Mouse (Mus musculus) adrenal gland, postnatal 36 days (tissue): ENCODE data around the gene Rasgrp2. TPM values are rescaled to one million over a fixed set of nuclear protein-coding genes. Genes with fewer than 3 reads are reported as not detected.

ENCODE experiments used
- DNase-seq, 2 experiments: peaks; one replicate each; pipeline ENCODE4 v3.0.0; 2021; ENCODE audit warnings: mixed read lengths in 1 of 2
- total RNA-seq, 2 experiments: library from RNA; stranded (reverse); gene quantifications; 2 replicates each; pipeline ENCODE4 v1.2.3; 2021

Gene Rasgrp2
- total RNA-seq, 2 experiments from 2014 or later: 28.7 to 34.4 TPM

DNA sequence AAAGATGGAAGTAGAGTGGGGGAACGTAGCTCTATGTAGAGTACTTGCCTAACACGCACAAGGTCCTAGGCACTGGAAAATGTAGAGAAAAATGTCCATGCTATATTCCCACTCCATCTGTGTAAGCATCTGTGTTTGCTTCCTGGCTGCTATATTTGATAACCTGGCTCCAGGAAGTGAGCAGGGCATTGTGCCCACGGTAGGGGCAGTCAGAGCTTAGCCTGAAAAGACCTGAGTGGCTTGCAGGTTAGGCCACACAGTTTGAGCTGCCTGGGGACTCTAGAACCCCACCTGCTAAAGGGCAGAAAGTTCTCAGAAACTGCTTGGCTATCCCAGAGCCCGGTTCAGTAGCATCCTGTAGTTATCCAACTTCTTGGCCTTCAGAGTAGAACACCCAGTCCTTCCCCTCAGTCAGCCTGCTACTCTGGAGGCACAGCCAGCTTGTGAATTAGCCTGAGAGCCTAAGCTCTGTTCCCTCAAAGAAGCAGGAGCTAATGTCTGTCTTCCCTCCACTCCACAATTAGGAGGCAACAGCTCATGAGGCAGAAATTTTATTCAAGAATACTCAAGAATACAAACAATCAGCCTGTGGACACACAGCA is 16.7 kb upstream of the Rasgrp2 start:
- no peak for DNase-seq

DNA sequence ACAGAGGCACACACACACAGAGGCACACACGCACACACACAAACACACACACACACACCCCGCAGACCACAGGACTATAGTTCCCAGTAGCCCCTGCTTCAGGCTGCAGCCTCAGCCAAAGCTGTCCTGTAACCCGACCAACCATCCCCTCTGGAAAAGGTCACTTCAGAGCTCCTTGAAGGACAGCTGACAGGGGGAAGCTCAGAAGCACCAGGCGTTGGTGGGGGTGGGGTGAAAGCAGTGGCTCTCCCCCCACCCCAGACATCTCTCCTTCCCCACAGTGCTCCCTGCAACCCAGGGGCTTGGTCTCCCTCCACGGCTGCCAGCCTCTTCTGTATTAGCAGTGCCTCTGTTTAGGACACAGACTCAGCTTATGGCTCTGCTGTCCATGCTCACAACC is 15.7 kb upstream of the Rasgrp2 start:
- DNase-seq: no peak

DNA sequence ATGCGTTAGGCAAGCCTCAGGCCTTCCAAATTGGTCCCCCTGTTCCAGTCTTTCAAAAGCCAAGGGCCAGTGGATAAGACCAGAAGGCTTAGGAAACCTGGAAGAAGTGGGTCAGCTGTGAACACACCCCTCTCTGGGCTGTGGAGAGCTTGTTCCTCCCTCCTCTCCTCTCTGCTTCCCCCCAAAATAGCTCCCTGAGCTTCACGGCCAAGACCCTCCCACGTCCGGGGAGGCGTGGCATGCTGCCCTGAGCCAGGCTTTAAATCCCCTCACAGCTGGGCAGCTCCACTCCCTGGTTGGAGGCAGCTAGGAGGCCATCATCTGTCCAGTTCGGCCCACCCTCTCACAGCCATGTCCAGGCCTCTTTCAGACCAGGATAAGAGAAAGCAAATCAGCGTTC is 15.0 kb upstream of the Rasgrp2 start, which contains the start of gene Pygm:
Pygm (plus strand) TSS at position 272 of the 400 bp plus-strand sequence.
- DNase-seq: peak; percentile 65 to 80

DNA sequence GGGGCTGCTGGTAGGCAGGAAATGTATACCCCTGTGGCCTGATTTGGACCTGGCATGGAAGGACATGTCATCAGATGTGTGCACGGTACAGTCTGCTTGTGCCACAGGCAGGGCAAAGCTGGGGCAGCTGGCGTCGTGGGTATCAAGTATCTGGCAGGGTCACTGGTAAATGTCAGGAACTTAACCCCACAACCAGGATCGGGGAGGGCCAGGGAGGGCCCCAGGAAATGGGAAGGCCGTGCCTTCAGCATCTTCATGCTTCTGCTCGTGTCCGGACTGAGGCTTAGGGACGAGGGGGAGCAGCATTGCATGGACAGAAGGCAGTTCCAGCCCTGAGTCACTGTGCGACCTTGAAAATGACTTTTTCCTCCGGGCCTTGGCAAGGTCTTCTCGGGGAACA is 14.2 kb upstream of the Rasgrp2 start:
- peak; percentile 74 to 79 for DNase-seq

DNA sequence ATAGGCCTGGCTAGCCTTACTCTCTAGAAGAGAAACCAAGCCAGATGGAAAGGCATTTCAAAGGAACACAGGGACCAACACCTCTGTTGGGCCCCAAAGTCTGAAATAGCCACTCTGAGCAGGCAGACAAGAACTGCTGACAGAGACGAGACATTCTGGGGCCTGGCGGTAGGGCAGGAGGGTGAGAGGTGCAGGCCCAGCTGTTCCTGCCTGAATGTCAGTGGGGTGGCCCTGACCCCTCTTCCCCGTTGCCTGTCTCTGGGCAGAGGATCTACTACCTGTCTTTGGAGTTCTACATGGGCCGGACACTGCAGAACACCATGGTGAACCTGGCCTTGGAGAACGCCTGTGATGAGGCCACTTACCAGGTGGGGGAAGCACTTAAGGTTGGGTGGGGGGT is 13.7 kb upstream of the Rasgrp2 start:
- peak in 1 of 2 experiments; percentile 17 for DNase-seq

DNA sequence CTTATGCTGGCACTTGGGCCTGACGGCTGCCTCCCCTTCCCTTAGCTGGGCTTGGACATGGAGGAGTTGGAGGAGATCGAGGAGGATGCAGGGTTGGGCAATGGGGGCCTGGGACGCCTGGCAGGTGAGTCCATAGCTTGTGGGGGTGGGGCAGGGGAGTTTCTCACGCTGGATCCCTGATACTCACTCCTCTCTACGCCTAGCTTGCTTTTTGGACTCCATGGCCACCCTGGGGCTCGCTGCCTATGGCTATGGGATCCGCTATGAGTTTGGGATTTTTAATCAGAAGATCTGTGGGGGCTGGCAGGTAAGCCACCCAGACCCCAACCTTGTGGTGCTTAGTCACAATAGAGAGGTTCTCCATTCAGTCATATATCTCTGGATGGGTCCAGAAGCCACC is 13.3 kb upstream of the Rasgrp2 start:
- no peak for DNase-seq

DNA sequence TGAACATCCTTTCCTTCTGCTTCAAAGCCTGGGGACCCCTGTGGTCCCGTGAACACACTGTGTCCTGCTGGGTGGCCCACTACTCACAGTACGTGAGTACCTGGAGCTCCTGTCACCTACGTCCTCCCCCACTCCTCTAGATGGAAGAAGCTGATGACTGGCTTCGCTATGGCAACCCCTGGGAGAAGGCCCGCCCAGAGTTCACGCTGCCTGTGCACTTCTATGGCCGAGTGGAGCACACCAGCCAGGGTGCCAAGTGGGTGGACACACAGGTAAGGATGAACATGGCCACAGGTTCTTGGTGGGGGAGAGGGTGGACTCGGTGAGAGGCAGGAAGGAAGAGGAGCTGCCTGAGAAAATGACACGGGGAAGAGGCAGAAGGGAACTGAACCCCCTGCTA is 12.9 kb upstream of the Rasgrp2 start:
- no peak for DNase-seq

DNA sequence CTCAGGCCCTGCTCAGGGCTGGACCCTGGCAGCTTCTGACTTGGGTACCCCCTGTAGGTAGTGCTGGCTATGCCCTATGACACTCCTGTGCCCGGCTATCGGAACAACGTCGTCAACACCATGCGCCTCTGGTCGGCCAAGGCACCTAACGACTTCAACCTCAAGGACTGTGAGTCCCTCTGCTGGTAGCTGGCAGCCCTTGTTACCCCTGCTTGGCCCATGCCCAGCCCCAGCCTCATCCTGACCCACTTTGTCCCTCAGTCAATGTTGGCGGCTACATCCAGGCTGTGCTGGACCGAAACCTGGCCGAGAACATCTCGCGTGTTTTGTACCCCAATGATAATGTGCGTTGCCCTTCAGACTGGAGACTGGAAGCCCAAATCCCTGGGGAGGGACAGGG is 11.1 kb upstream of the Rasgrp2 start:
- DNase-seq: peak; percentile 69 to 77

DNA sequence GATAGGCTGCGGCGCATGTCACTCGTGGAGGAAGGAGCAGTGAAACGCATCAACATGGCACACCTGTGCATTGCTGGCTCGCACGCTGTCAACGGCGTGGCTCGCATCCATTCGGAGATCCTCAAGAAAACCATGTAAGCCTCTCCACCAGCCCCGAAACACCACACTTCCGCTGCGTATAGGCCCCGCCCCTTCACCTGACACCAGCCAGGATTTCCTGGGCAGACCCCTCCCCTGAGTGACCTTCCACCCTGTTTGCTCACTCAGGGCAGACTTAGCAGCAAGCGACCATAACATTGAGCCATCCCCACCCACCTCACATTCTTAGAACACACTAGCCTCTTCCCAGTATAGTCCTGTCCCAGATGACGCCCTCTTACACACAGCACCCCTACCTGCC is 9.3 kb upstream of the Rasgrp2 start:
- no peak for DNase-seq

DNA sequence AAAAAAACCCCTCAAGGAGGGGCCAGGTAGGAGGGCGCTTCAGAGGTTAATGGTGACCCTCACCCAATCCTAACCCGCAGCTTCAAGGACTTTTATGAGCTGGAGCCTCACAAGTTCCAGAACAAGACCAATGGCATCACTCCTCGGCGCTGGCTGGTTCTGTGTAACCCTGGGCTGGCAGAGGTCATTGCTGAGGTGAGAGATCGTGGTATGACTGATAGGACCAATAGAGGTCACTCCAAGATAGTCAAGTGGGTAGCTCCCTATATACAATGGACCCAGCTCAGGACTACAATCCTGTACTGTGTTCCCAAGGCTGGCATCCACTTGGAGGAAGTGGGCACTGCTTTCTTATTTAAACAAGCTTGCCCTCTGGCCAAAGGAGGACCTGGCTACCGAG is 8.9 kb upstream of the Rasgrp2 start:
- DNase-seq: no peak

DNA sequence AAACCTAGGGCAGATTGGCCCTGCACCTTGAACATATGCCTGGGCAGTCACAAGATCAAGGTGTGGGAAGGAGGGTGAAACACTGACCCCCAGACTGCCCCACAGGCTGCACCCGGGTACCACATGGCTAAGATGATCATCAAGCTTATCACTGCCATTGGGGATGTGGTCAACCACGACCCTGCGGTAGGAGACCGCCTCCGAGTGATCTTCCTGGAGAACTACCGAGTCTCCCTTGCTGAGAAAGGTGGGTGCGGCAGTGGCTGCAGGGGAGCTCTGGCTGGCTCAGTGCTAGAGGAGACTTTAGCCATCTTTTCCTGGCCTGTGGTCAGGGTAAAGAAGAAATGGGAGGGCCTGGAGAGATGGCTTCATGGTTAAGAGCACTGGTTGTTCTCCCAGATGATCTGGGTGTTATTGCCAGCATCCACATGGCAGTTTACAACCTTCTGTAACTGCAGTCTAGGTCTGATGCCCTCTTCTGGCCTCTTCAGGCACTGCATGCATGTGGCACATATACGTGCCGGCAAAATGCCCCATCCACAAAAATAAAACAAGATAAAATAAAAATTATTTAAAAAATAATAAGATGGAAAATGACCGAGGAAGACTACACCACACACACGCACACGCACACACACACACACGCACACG is 6.3 kb upstream of the Rasgrp2 start:
- no peak for DNase-seq

DNA sequence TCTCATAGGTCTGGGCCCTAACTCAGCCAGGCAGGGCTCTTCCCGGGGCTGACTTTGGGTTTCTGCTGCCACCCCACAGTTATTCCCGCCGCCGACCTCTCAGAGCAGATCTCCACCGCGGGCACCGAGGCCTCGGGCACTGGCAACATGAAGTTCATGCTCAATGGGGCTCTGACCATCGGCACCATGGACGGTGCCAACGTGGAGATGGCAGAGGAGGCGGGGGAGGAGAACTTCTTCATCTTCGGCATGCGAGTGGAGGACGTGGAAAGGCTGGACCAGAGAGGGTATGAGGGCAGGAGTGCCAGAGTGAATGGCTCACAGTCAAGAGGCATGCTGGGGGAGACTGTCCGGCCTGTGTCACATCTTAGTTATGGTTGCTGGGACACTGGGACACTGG is 5.5 kb upstream of the Rasgrp2 start:
- DNase-seq: no peak

DNA sequence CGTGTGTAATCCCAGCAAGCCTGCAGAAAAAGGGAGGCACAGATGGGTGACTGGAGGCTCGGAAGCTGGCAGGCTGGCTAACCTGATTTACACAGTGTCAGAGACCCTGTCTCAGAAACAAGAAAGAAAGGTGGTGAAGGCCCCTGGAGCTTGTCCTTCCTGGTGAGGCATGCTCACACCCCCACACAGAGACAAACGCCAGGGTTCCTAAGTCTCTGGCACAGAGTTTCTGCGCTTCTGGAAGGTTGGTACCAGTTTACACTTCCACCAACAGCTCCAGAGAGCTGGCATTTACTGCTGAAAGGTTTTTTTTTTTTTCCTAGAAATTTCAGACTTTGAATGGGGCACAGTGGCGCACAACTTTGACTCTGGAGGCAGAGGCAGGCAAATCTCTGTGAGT is 2.9 kb upstream of the Rasgrp2 start:
- DNase-seq: no peak

DNA sequence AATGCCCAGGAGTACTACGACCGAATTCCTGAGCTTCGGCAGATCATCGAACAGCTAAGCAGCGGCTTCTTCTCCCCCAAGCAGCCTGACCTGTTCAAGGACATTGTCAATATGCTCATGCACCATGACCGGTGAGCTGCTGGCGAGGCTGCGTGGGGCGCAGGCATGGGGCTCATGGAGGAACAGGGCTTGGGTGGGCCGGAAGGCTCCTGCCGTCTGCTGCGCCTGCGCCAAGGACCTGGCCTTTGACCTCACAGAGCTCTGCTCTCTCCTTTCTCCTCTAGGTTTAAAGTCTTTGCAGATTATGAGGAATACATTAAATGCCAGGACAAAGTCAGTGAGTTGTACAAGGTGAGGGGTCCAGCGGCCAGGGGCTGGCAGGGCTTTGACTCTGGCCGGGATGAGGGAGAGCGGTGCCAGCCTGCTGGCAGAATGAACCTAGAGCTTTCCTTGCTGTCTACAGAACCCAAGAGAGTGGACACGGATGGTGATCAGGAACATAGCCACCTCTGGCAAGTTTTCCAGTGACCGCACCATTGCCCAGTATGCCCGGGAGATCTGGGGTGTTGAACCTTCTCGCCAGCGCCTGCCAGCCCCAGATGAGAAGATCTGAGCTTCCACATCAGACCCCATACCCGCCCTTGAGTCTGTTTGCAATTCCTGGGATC is 1.4 kb upstream of the Rasgrp2 start:
- no peak for DNase-seq

DNA sequence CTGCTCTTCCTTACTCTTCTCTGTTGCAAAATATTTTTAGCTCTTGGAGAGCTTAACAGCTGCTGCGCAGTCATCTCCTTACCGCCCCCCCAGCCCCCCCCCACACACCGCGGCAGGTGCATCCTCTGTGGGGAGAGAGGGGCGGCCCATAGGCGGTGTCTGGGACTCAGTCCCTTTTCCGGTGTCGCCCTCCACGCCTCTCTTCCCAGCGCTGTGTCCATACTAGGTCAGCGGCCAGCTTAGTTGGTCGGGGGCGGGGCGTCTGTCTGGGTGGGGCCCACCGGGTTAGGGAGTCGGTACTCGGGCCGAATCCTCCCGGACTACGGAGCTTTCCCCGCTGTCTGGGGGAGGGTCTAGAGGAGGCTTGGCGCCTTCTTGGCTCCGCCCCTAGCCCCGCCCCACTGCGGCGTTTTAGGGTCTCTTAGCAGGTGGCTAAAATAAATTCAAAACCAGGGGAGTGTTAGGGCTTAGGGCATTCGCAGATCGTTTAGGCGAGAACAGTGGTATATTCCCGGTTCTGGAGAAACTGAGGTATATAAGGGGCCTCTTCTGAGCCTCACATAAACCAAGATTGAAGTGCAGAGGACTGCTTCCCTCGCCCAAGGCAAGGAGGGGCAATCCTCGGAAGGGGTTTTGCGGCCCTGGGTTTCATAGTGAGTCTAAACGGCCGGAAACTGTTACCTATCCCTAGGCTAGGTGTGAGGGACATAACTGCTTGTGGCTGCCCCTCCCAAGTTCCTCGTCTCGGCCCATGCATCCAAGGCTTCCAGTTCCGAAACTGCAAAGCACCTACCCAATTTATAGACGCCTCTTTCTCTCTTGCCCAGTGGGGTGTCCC is 474 bp upstream of the Rasgrp2 start:
- peak; percentile 76 to 83 for DNase-seq

DNA sequence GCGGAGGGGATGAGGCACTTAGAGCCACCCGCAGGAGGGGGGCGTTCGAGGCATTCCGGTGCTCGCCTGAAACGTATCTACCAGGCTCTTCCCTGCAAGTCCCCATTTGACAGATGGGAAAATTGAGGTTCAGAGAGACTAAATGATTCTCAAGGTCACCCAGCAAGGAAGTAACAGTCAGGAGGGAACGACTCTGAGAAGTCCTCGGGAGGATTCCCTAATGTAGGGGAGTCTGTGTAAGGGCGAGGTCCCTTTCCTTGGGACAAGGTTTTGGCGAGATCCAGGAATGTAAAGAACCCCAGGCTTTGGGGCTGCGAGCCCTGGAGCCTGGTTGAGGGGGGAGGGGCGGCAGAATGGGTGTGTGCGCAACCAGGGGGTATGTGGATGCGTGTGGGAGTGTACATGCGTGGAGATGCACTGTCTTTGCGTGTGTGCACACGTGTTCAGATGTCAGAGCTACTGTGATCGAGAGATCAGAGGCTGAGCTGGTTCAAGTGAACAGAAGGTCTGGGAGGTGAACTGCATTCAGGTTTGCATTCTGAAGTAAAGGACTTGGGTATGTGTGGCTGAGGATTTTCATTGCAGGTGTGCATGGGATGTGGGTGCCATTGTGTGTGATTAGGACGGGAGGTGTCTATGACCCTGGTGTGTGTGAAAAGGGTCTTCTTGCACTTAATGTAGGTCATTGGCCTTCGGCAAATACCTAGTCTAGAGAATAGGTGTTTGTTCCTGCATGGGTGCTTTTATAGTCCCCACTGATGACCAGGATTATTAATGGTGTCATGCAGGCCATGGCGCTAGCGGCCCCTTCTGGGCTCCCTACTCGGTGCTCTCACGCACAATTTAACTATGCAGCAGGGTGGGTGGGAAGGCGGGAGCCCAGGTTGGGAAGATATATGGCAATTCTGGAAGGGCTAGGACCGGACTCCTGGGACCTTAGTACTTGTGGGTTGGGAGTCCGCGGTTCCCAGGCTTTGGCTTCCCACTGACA is 1.3 kb downstream of the Rasgrp2 start:
- peak in 1 of 2 experiments; percentile 42 for DNase-seq

DNA sequence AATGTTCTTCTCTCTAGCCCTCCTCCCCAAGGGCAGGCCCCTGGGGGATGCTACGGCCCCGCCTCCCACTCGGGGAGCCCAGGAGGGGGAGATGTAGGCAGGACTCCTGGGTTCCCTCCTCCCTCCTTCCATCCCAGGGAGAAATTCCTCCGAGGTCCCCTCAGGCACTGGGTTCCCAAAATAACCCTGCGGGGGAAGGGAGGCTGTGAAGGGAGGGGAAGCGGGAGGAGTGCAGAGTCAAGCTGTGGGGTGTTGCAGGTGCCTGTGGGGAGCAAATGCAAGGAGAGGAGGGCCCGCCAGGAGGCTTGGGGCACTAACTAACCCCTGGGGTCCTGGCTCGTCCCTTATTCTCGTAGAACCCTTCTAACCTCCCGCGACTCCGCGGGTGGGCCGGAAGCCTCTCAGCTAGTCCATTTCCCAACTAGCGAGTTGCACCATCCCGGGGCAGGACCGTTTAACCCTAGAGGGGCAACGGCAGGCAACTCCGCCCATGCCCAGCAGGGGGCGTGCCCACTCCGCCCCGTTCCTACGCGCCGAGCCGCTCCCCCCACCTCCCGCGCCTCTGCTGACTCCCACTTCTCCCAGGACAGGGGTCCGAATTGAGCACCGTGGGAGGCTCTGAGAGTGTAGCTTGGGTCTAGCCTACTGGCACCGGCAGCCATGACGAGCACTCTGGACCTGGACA is 2.1 kb downstream of the Rasgrp2 start:
- DNase-seq: peak; percentile 83 to 88

DNA sequence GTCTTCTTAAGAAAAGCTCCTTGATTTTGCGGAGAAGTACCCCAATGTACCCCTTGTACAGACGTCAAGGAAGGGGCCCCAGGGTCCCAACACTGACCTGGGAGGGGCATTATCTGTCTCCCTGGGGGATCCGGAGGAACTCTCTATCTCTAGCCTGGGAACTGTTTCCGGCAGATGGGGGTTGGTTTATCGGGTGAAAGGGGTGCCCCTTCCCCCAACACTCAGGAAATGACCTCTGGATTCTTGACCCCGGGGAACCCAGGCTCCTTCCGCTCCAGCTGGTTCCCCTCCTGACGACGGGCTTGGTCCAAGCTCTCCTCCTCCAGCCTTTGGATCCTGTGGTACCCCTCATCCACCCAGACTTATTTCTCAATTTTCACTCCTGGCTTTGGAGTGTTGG is 2.8 kb downstream of the Rasgrp2 start:
- DNase-seq: peak in 1 of 2 experiments; percentile 61

DNA sequence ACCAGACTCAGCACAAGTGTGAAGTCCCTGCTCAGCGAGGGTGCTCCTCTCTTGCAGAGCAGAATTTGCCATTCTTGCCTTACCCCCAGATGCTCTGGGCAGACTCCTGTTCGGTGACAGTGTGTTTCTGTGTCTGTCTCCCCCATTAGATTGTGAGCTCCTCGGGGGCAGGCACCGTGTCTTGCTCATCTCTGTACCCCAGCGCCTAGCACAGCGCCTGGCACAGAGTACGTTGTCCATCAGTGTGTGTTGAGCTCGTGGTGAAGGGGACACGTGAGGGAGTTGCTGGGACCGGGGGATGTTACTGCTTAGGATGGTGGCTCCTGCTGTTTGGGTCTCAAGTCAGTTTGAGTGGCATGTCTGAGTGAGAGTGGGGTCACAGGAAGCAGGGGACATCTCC is 4.7 kb downstream of the Rasgrp2 start:
- DNase-seq: no peak

DNA sequence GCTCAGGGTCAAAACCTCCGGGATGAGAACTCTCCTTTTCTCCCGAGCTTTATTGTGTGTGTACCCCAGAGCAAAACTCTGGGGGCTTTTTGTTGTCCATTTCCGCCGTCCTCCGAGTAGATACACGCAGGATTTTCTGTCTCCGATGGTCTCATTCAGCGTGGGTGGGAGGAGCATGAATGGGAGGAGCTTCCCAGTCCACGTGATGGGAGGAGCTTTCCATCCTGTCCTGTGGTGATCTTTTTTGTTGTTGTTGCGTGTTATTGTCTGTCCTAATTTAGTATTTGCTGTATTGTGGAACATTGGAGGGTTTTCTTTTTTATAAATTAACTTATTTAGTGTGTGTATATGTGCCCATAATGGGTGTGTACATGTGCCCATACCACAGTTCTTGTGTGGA is 6.3 kb downstream of the Rasgrp2 start:
- no peak for DNase-seq

DNA sequence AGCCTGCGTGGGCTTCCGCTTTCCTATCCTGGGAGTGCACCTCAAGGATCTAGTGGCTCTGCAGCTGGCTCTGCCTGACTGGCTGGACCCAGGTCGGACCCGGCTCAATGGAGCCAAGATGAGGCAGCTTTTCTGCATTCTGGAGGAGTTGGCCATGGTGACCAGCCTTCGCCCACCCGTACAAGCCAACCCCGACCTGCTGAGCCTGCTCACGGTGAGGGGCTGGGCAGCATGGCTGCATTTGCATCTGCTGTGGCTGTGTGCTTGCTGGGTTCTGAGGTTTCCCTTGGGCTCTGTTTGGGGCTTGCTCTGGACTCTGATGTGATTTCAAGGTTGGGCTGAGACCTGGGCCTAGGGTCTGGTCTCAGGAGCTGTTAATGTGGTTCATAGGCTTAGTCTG is 8.0 kb downstream of the Rasgrp2 start:
- DNase-seq: no peak
